Mouse (Mus musculus): ENCODE measurements at regions not wholly inside any gene's neighbourhood (a gene's known extent, or its start where the extent isn't known, plus 50 kb on each side); places are given as distances from the start of the nearest gene placed in this dataset.

- Histone ChIP-seq H3K4me3 (replicated peaks) (no peak overlapping the region), H3K4me1 (no peaks in the 10 kb centered on the region), H3K27me3 (replicated peaks) (no peaks in the 10 kb centered on the region), H3K36me3 (no peaks in the 10 kb centered on the region), H3K9me3 (no peaks in the 10 kb centered on the region), H3K4me2 (no peak overlapping the region), H3K27ac (no peak overlapping the region), H3K9ac (no peak overlapping the region)
- 79% methylated on average over 7 of the region's 7 CpGs for WGBS
- no peak for ATAC-seq (ENCODE audit: insufficient read depth, low FRiP score, low read depth)
These were observed 119.3 kb upstream of the Btg1 start for GRCm38 (mm10) chr10:96497482-96497881.

- H3K4me1 ChIP-seq, result no peaks in the 10 kb centered on the region
- no peaks in the 10 kb centered on the region for H3K9me3 ChIP-seq
- no peak overlapping the region for H3K27ac ChIP-seq
- WGBS, result 66% methylated on average over 2 of the region's 2 CpGs
- no peak overlapping the region for H3K4me2 ChIP-seq
- H3K27me3 ChIP-seq (replicated peaks), result no peaks in the 10 kb centered on the region
- no peak for ATAC-seq (ENCODE audit: insufficient read depth, low FRiP score, low read depth)
- no peaks in the 10 kb centered on the region for H3K36me3 ChIP-seq
- H3K9ac ChIP-seq, result no peak overlapping the region
- H3K4me3 ChIP-seq (replicated peaks), result no peak overlapping the region
These were observed 117.5 kb upstream of the Btg1 start for GRCm38 (mm10) chr10:96499274-96499673.

GRCm38 (mm10) chr10:96502090-96502728 is 114.6 kb upstream of the Btg1 start:
- H3K36me3 ChIP-seq, result no peaks in the 10 kb centered on the region
- H3K27ac ChIP-seq, result no peak overlapping the region
- no peak for ATAC-seq (ENCODE audit: insufficient read depth, low FRiP score, low read depth)
- no peak overlapping the region for H3K4me3 ChIP-seq (replicated peaks)
- H3K4me1 ChIP-seq, result no peaks in the 10 kb centered on the region
- H3K27me3 ChIP-seq (replicated peaks), result no peaks in the 10 kb centered on the region
- H3K9ac ChIP-seq, result no peak overlapping the region
- no peaks in the 10 kb centered on the region for H3K9me3 ChIP-seq
- H3K4me2 ChIP-seq, result no peak overlapping the region
- 64% methylated on average over 4 of the region's 4 CpGs for WGBS

GRCm38 (mm10) chr10:96502736-96503135 is 114.1 kb upstream of the Btg1 start:
- no peak overlapping the region for H3K27ac ChIP-seq
- H3K9me3 ChIP-seq, result no peaks in the 10 kb centered on the region
- no peaks in the 10 kb centered on the region for H3K4me1 ChIP-seq
- H3K27me3 ChIP-seq (replicated peaks), result no peaks in the 10 kb centered on the region
- H3K9ac ChIP-seq, result no peak overlapping the region
- H3K4me3 ChIP-seq (replicated peaks), result no peak overlapping the region
- no peaks in the 10 kb centered on the region for H3K36me3 ChIP-seq
- 72% methylated on average over 6 of the region's 6 CpGs for WGBS
- H3K4me2 ChIP-seq, result no peak overlapping the region
- ATAC-seq (ENCODE audit: insufficient read depth, low FRiP score, low read depth), result no peak

- H3K27me3 ChIP-seq (replicated peaks), result no peaks in the 10 kb centered on the region
- H3K36me3 ChIP-seq, result no peaks in the 10 kb centered on the region
- ATAC-seq (ENCODE audit: insufficient read depth, low FRiP score, low read depth), result no peak
- H3K4me1 ChIP-seq, result no peaks in the 10 kb centered on the region
- H3K4me2 ChIP-seq, result no peak overlapping the region
- H3K9me3 ChIP-seq, result no peaks in the 10 kb centered on the region
- WGBS, result 81% methylated on average over 8 of the region's 8 CpGs
- H3K27ac ChIP-seq, result no peak overlapping the region
- no peak overlapping the region for H3K9ac ChIP-seq
- no peak overlapping the region for H3K4me3 ChIP-seq (replicated peaks)
These were observed 112.5 kb upstream of the Btg1 start for GRCm38 (mm10) chr10:96504340-96504739.

- no peak overlapping the region for H3K4me3 ChIP-seq (replicated peaks)
- H3K4me1 ChIP-seq, result no peaks in the 10 kb centered on the region
- no peak; the same call in 1 of the 2 replicates for ATAC-seq (ENCODE audit: insufficient read depth, low FRiP score, low read depth)
- H3K9ac ChIP-seq, result no peak overlapping the region
- H3K9me3 ChIP-seq, result no peaks in the 10 kb centered on the region
- H3K4me2 ChIP-seq, result no peak overlapping the region
- WGBS, result 66% methylated on average over 10 of the region's 10 CpGs
- 0 out of 2 replicates have a peak overlapping the region, but pooled peaks have one; percentile 16 for H3K27ac ChIP-seq
- H3K27me3 ChIP-seq (replicated peaks), result no peaks in the 10 kb centered on the region
- no peaks in the 10 kb centered on the region for H3K36me3 ChIP-seq
These were observed 101.5 kb upstream of the Btg1 start for GRCm38 (mm10) chr10:96515164-96515922.

- Histone ChIP-seq H3K9me3 (no peaks in the 10 kb centered on the region), H3K27me3 (replicated peaks) (no peaks in the 10 kb centered on the region), H3K4me3 (replicated peaks) (no peak overlapping the region), H3K9ac (no peak overlapping the region), H3K27ac (no peak overlapping the region), H3K36me3 (no peaks in the 10 kb centered on the region), H3K4me2 (no peak overlapping the region), H3K4me1 (no peaks in the 10 kb centered on the region)
- 71% methylated on average over 2 of the region's 2 CpGs for WGBS
- no peak for ATAC-seq (ENCODE audit: insufficient read depth, low FRiP score, low read depth)
These were observed 100.9 kb upstream of the Btg1 start for GRCm38 (mm10) chr10:96515923-96516258.

GRCm38 (mm10) chr10:96519411-96519810 is 97.4 kb upstream of the Btg1 start:
- no peaks in the 10 kb centered on the region for H3K36me3 ChIP-seq
- H3K9me3 ChIP-seq, result no peaks in the 10 kb centered on the region
- WGBS, result 78% methylated on average over 3 of the region's 3 CpGs
- no peak for ATAC-seq (ENCODE audit: insufficient read depth, low FRiP score, low read depth)
- no peaks in the 10 kb centered on the region for H3K27me3 ChIP-seq (replicated peaks)
- H3K9ac ChIP-seq, result no peak overlapping the region
- H3K27ac ChIP-seq, result no peak overlapping the region
- no peaks in the 10 kb centered on the region for H3K4me1 ChIP-seq
- no peak overlapping the region for H3K4me2 ChIP-seq
- no peak overlapping the region for H3K4me3 ChIP-seq (replicated peaks)

- Histone ChIP-seq H3K4me3 (replicated peaks) (no peak overlapping the region), H3K27me3 (replicated peaks) (no peaks in the 10 kb centered on the region), H3K27ac (no peak overlapping the region), H3K36me3 (no peaks in the 10 kb centered on the region), H3K9me3 (no peaks in the 10 kb centered on the region), H3K4me2 (no peak overlapping the region), H3K4me1 (no peaks in the 10 kb centered on the region), H3K9ac (no peak overlapping the region)
- WGBS, result 78% methylated on average over 8 of the region's 8 CpGs
- ATAC-seq (ENCODE audit: insufficient read depth, low FRiP score, low read depth), result no peak
These were observed 95.6 kb upstream of the Btg1 start for GRCm38 (mm10) chr10:96520995-96521760.

- no peaks in the 10 kb centered on the region for H3K4me1 ChIP-seq
- H3K4me3 ChIP-seq (replicated peaks), result no peak overlapping the region
- 36% methylated on average over 20 of the region's 20 CpGs for WGBS
- H3K27me3 ChIP-seq (replicated peaks), result no peaks in the 10 kb centered on the region
- no peaks in the 10 kb centered on the region for H3K36me3 ChIP-seq
- H3K4me2 ChIP-seq, result no peak overlapping the region
- ATAC-seq (ENCODE audit: insufficient read depth, low FRiP score, low read depth), result no peak
- no peak overlapping the region for H3K27ac ChIP-seq
- H3K9me3 ChIP-seq, result no peaks in the 10 kb centered on the region
- H3K9ac ChIP-seq, result no peak overlapping the region
These were observed 92.6 kb upstream of the Btg1 start for GRCm38 (mm10) chr10:96523967-96524801.

GRCm38 (mm10) chr10:96527864-96528263 is 88.9 kb upstream of the Btg1 start:
- Histone ChIP-seq H3K9ac (no peak overlapping the region), H3K4me1 (no peaks in the 10 kb centered on the region), H3K27ac (no peak overlapping the region), H3K4me3 (replicated peaks) (no peak overlapping the region), H3K9me3 (no peaks in the 10 kb centered on the region), H3K4me2 (no peak overlapping the region), H3K27me3 (replicated peaks) (no peaks in the 10 kb centered on the region), H3K36me3 (no peaks in the 10 kb centered on the region)
- ATAC-seq (ENCODE audit: insufficient read depth, low FRiP score, low read depth), result no peak
- WGBS, result 90% methylated on average over 3 of the region's 3 CpGs

Data from stomach, embryonic 15.5 days (tissue).